Mouse (Mus musculus) intestine, embryonic 16.5 days (tissue): ENCODE data around the gene Ap1m1. TPM values are rescaled to one million over a fixed set of nuclear protein-coding genes. Genes with fewer than 3 reads are reported as not detected.
A peak's percentile ranks its signal among the peaks of the same experiment; 100 is the strongest.

Source experiments
- ATAC-seq: fragments of 200-750 bp; cut with Nextera tagmentation; 2 replicates; pipeline ENCODE4 v1.8.0; 2017; ENCODE audit warnings: moderate TSS enrichment, moderate library complexity
- H3K27ac ChIP-seq: fragments of 300-500 bp; sonication (generic); 2 replicates; pipeline ENCODE4 v1.5.1; 2014; ENCODE audit warnings: mild to moderate bottlenecking, low read length
- H3K27me3 ChIP-seq: fragments of 300-500 bp; sonication (generic); replicated peaks from 2 replicates; pipeline ENCODE4 v1.6.1; 2014; ENCODE audit warnings: low read length, control low read depth, mixed read lengths; ENCODE audit not compliant: control insufficient read depth, insufficient read depth
- H3K36me3 ChIP-seq: fragments of 300-500 bp; sonication (generic); 2 replicates; pipeline ENCODE4 v1.6.1; 2014; ENCODE audit warnings: low read length, control low read depth; ENCODE audit not compliant: control insufficient read depth, insufficient read depth
- H3K4me1 ChIP-seq: fragments of 300-500 bp; sonication (generic); 2 replicates; pipeline ENCODE4 v1.6.1; 2014; ENCODE audit warnings: low read length, control low read depth, mixed read lengths; ENCODE audit not compliant: control insufficient read depth, insufficient read depth
- H3K4me2 ChIP-seq: fragments of 300-500 bp; sonication (generic); 2 replicates; pipeline ENCODE4 v1.6.1; 2014; ENCODE audit warnings: low read depth, low read length, control low read depth
- H3K4me3 ChIP-seq: fragments of 300-500 bp; sonication (generic); 2 replicates; pipeline ENCODE4 v1.5.1; 2014; ENCODE audit warnings: mild to moderate bottlenecking, low read length
- H3K9ac ChIP-seq: fragments of 300-500 bp; sonication (generic); 2 replicates; pipeline ENCODE4 v1.6.1; 2014; ENCODE audit warnings: low read depth, low read length
- H3K9me3 ChIP-seq: fragments of 300-500 bp; sonication (generic); 2 replicates; pipeline ENCODE4 v1.6.1; 2016; ENCODE audit warnings: low read length, control low read depth; ENCODE audit not compliant: control insufficient read depth
- WGBS: fragments of 180-500 bp; shearing (Covaris S2); extraction: QIAGEN DNeasy Blood & Tissue Kit; methylation state at CpG from one replicate; pipeline ENCODE4 v1.1.7; 2014; 5-methylcytosine and 5-hydroxymethylcytosine counted together
- polyA plus RNA-seq: library from polyadenylated mRNA; unstranded; fragments of >200 nt; fragmentation: Nextera tagmentation; extraction: Ambion mirVana; gene quantifications from 2 replicates; pipeline ENCODE4 v1.2.1, GENCODE M21; 2015

Ap1m1 gene
- 105 and 106 TPM in 2 replicates for polyA plus RNA-seq

GRCm38 (mm10) chr8:72239499-72240402 lies at the start of gene Ap1m1:
Gene Ap1m1 (plus strand): TSS chr8:72240018.
- H3K4me1 ChIP-seq, result peaks cover 7% of the 10 kb centered on the region
- WGBS, result under 1% methylated on average over 54 of the region's 54 CpGs
- peak within 1 kb of the TSS; percentile 69 for H3K4me2 ChIP-seq
- H3K36me3 ChIP-seq, result no peaks in the 10 kb centered on the region
- peak within 1 kb of the TSS; percentile 94 for H3K27ac ChIP-seq
- H3K4me3 ChIP-seq, result peak within 1 kb of the TSS; percentile 75
- no peaks in the 10 kb centered on the region for H3K27me3 ChIP-seq
- no peaks in the 10 kb centered on the region for H3K9me3 ChIP-seq
- ATAC-seq, result peak; percentile 95
- peak within 1 kb of the TSS; percentile 76 for H3K9ac ChIP-seq

- Histone ChIP-seq H3K27ac (peak overlapping the region; percentile 75), H3K4me1 (no peaks in the 10 kb centered on the region), H3K9me3 (no peaks in the 10 kb centered on the region), H3K4me3 (peak overlapping the region; percentile 24), H3K36me3 (no peaks in the 10 kb centered on the region), H3K4me2 (peak overlapping the region; percentile 23; the same call in 1 of the 2 replicates), H3K9ac (peak overlapping the region; percentile 26; the same call in 1 of the 2 replicates), H3K27me3 (no peaks in the 10 kb centered on the region)
- peak; percentile 7; the same call in 1 of the 2 replicates for ATAC-seq
- 75% methylated on average over 2 of the region's 2 CpGs for WGBS
Measured at GRCm38 (mm10) chr8:72190215-72190539, 49.6 kb upstream of the Ap1m1 start.

- Histone ChIP-seq H3K9me3 (no peaks in the 10 kb centered on the region), H3K27me3 (no peaks in the 10 kb centered on the region), H3K4me3 (no peak overlapping the region), H3K36me3 (no peaks in the 10 kb centered on the region), H3K27ac (no peak overlapping the region), H3K4me1 (no peaks in the 10 kb centered on the region), H3K4me2 (no peak overlapping the region), H3K9ac (no peak overlapping the region)
- ATAC-seq, result no peak
Measured at GRCm38 (mm10) chr8:72192065-72192464, 47.8 kb upstream of the Ap1m1 start.

DNA sequence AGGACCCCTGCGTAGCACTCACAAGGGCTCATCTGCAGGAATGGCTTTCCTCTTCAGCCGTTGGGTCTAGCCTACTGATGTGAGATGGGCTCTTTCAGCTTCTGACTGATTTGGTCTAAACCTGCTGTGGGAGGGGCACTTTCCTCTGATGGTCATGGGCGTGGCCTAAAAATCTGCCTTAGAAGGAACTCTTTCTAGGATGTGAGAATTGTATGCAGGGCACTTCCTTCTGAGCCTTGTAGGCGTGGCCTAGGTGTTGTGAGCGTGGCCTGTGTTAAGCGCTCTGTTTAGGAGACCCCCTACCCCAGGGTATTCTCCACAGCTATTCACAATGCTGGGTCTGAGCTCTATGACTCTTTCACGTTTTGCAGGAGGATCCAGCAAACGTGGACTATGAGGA lies 41.8 kb upstream of the Ap1m1 start:
- H3K9me3 ChIP-seq, result peaks cover 7% of the 10 kb centered on the region; the same call in 1 of the 2 replicates
- WGBS, result 59% methylated on average over 8 of the region's 8 CpGs
- H3K36me3 ChIP-seq, result no peaks in the 10 kb centered on the region; the same call in 1 of the 2 replicates
- no peak overlapping the region for H3K9ac ChIP-seq
- no peak overlapping the region for H3K4me3 ChIP-seq
- no peak overlapping the region for H3K27ac ChIP-seq
- no peaks in the 10 kb centered on the region for H3K27me3 ChIP-seq
- no peaks in the 10 kb centered on the region for H3K4me1 ChIP-seq
- ATAC-seq, result 0 out of 2 replicates have a peak, but pooled peaks have one; percentile 52
- H3K4me2 ChIP-seq, result no peak overlapping the region

DNA sequence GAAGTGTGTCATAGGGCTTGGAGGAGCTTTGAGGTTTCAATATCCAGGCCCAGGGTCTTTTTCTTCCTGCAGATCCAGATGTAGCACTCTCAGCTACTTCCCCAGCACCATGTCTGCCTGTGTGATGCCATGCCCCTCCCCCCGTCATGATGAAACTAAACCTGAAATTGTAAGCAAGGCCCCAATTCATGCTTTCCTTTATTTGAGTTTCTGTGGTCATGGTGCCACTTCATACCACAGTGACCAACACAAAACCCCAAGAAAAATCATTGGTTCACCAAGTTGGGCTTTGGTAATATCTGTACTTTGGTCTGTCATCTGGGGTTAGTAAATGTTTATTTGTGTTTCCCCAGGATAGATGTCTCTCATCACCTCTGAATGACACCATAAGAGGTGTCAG lies 31.2 kb upstream of the Ap1m1 start:
- no peaks in the 10 kb centered on the region for H3K36me3 ChIP-seq
- no peaks in the 10 kb centered on the region for H3K4me1 ChIP-seq
- H3K9ac ChIP-seq, result no peak overlapping the region
- no peak for ATAC-seq
- 0 out of 2 replicates have a peak, but pooled peaks cover under 1% of the 10 kb centered on the region for H3K9me3 ChIP-seq
- H3K4me3 ChIP-seq, result no peak overlapping the region
- H3K27me3 ChIP-seq, result no peaks in the 10 kb centered on the region
- no peak overlapping the region for H3K27ac ChIP-seq
- no peak overlapping the region for H3K4me2 ChIP-seq
- 82% methylated on average over 1 of the region's 1 CpGs for WGBS

DNA sequence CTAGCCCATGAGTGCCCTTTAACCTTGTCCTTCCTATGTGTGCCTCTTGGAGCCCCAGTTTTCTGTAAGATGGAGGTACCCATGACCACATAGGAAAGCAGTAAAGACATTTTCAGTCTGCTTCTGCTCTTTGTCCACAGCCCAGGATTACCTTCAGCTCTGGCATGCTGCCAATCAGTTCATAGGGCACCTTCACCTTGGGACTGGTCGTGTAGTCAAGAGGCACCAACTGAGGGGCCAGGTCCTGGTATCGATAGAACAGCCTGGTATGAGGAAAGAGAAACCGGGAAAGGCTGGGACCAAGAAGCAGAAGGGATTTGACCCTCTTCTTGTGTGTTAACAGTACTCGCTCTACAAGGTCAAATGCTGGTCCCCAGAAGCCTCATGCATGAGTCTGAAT lies 29.6 kb upstream of the Ap1m1 start:
- Histone ChIP-seq H3K9me3 (no peaks in the 10 kb centered on the region), H3K9ac (no peak overlapping the region), H3K36me3 (no peaks in the 10 kb centered on the region), H3K4me2 (no peak overlapping the region), H3K27me3 (no peaks in the 10 kb centered on the region), H3K27ac (peak overlapping the region; percentile 3; the same call in 1 of the 2 replicates), H3K4me1 (no peaks in the 10 kb centered on the region), H3K4me3 (no peak overlapping the region)
- 66% methylated on average over 4 of the region's 4 CpGs for WGBS
- ATAC-seq, result peak; percentile 81

DNA sequence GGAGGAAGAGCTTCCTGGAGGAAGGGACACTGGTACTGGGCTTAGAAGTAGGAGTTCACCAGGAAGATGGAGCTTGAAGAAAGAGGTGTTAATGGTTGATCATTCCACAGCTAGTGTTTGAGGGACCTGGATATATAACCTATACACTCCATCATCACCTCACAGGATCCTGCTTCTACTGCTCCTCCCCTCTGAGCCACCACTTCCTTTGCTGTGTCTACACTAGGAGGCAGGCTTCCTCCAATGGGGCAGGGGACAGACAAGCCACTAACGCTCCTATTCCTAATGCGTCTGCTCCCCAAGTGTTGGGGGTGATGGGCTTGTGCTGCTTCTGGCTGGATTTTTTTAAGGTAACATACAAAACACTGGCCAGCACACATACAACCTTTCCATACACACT lies 29.1 kb upstream of the Ap1m1 start:
- Histone ChIP-seq H3K9me3 (no peaks in the 10 kb centered on the region), H3K36me3 (no peaks in the 10 kb centered on the region), H3K4me1 (no peaks in the 10 kb centered on the region), H3K27ac (peak overlapping the region; percentile 3; the same call in 1 of the 2 replicates), H3K9ac (no peak overlapping the region), H3K4me3 (no peak overlapping the region), H3K4me2 (no peak overlapping the region), H3K27me3 (no peaks in the 10 kb centered on the region)
- peak; percentile 37; the same call in 1 of the 2 replicates for ATAC-seq
- WGBS, result 68% methylated on average over 2 of the region's 2 CpGs

DNA sequence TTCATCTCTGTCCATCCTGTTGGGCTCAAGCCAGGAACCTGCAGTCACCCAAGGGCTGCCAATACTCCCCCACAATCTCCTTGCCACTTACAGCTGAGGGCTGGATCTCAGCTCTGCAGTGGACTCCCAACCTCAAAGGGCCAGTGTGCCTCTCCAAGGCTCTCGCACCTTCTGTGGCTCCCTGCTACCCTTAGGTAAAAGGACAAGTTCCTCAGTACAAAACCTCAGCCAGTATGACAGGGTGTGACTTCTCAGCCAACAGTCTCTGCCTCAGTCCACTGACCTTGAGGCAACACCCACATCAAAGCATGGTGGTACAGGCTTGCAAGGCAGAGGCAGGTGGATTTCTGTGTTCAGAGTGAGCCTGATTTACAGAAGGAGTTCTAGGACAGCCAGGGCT lies 28.0 kb upstream of the Ap1m1 start:
- ATAC-seq, result no peak
- H3K4me3 ChIP-seq, result no peak overlapping the region
- whole genome bisulfite sequencing, result 78% methylated on average over 1 of the region's 1 CpGs
- no peaks in the 10 kb centered on the region for H3K9me3 ChIP-seq
- no peak overlapping the region for H3K9ac ChIP-seq
- H3K27me3 ChIP-seq, result no peaks in the 10 kb centered on the region
- no peaks in the 10 kb centered on the region for H3K36me3 ChIP-seq
- H3K4me2 ChIP-seq, result no peak overlapping the region
- no peaks in the 10 kb centered on the region for H3K4me1 ChIP-seq
- H3K27ac ChIP-seq, result no peak overlapping the region

DNA sequence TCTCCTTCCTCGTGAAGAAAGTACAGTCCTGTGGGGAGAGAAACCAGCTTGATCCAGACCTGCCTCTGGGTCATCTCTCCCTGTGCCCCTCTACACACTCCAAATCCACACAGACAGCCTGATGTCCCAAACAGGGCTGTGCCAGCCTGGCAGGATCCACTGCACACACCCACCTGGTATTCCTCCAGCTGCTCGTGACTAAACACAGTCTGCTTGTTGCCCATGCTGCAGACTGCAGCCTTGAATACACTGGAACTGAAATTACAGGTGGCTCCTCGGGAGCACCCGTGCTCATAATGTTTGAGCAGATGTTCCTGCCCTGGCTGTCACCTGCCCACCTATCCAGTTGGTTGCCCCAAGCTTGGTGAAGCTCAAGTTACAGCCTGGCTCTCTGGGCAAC lies 27.1 kb upstream of the Ap1m1 start, which contains the start of gene Cib3:
Cib3 (minus strand) TSS at position 87 of the 400 bp plus-strand sequence.
- no peak for ATAC-seq

More for the DNA sequence above, 27.1 kb upstream of the Ap1m1 start, which contains the start of gene Cib3:
- WGBS, result 57% methylated on average over 4 of the region's 4 CpGs
- Histone ChIP-seq H3K4me3 (no peak within 1 kb of the TSS), H3K27ac (no peak within 1 kb of the TSS), H3K4me2 (no peak within 1 kb of the TSS), H3K27me3 (no peaks in the 10 kb centered on the region), H3K36me3 (no peaks in the 10 kb centered on the region), H3K9ac (no peak within 1 kb of the TSS), H3K9me3 (no peaks in the 10 kb centered on the region), H3K4me1 (no peaks in the 10 kb centered on the region)
